28 mouse cellular contexts compared by ENCODE assay signal in the genomic region with DNA sequence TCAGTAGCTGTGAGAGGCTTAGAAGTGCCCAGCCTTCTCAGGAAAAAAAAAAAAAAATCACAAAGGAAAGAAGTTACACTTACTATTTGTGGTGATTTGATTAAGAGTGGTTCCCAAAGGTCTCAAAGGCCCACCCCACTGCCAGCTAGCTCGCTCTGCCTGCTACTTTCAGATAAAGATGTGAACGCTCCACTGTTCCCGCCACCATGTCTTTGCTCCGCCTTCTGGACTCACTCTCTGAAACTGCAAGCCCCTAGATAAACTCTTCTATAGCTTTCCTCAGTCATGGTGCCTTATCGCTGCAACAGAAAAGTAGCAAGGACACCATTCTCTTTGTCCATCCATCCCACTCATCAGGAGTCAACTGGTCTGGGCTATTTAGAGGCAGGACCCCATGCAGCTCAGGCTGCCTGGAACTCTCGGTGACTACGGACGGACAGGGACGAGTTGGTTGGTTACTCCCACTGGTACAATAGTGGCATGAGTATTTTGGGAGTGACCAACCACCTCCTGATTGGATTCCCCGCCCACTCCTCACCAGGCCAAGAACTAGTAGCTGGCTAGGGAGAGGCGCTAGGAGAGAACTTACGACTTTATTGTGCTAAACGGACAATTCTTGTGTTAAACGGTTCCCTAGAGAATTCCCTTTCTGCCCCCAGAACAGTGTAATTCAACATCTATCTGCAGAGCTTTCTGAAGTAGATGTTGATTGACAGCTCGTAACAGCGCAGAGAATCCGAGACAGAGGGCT. TPM values are rescaled to one million over a fixed set of nuclear protein-coding genes. Genes with fewer than 3 reads are reported as not detected.
DNase-seq lines count a peak whose midpoint lies in the region; ATAC-seq and TF ChIP-seq lines count a peak whose summit lies in the region.
"Had no signal": no experiment of that assay in that cellular context is flagged by ENCODE, and none has a peak within 500 bp of the region (broad histone marks: within the 10 kb centered on the region; RNA-seq: fewer than 3 reads in every experiment).

No protein-coding gene starts in this region.

- H3K27me3 ChIP-seq in testis, adult 2 months (ENCODE audit: control insufficient read depth, insufficient read depth, low read length) = no peaks in the 10 kb centered on the region
- H3K27me3 ChIP-seq in liver, embryonic 13.5 days = peaks cover 5% of the 10 kb centered on the region; the same call in 1 of the 2 replicates
- H3K27me3 ChIP-seq: embryonic facial prominence, embryonic 15.5 days; heart, embryonic 15.5 days; limb, embryonic 12.5 days; neural tube, embryonic 12.5 days; Patski had no signal

- intact Hi-C loops in left cerebral cortex, adult 2 months (cut with DNase I) = no loop called here

- no peaks in the 10 kb centered on the region for H3K36me3 ChIP-seq in testis, adult 2 months (ENCODE audit: control insufficient read depth, insufficient read depth, low read length)
- H3K36me3 ChIP-seq in liver, embryonic 13.5 days = no peaks in the 10 kb centered on the region
- H3K36me3 ChIP-seq: embryonic facial prominence, embryonic 15.5 days; heart, embryonic 15.5 days; limb, embryonic 12.5 days; neural tube, embryonic 12.5 days had no signal

- H3K4me3 ChIP-seq in testis, adult 2 months (ENCODE audit: control insufficient read depth, low read depth, low read length) = peak overlapping the region; percentile 79
- no peak overlapping the region for H3K4me3 ChIP-seq in liver, embryonic 13.5 days (replicated peaks)
- H3K4me3 ChIP-seq in left cerebral cortex, adult 2 months = no peak overlapping the region
- H3K4me3 ChIP-seq: embryonic facial prominence, embryonic 15.5 days; heart, embryonic 15.5 days; limb, embryonic 12.5 days; neural tube, embryonic 12.5 days had no signal

- peak; percentile 51; the same call in 1 of the 2 replicates for ATAC-seq in liver, embryonic 13.5 days (ENCODE audit: low read depth)
- ATAC-seq: CD4-positive, CD25-positive, alpha-beta regulatory T cell, adult 4 months; forebrain, embryonic 16.5 days; inflammation-experienced regulatory T-cells, adult 6 months; Patski had no signal

- H3K9ac ChIP-seq in liver, embryonic 13.5 days = no peak overlapping the region
- H3K9ac ChIP-seq: embryonic facial prominence, embryonic 15.5 days; heart, embryonic 15.5 days; hindbrain, embryonic 14.5 days; limb, embryonic 12.5 days; neural tube, embryonic 12.5 days had no signal

- no peak overlapping the region for H3K27ac ChIP-seq in testis, adult 2 months (ENCODE audit: control insufficient read depth, insufficient read depth, low read depth, low read length)
- H3K27ac ChIP-seq in liver, embryonic 13.5 days = no peak overlapping the region
- no peak overlapping the region for H3K27ac ChIP-seq in left cerebral cortex, adult 2 months
- H3K27ac ChIP-seq: embryonic facial prominence, embryonic 15.5 days; heart, embryonic 15.5 days; hindbrain, embryonic 14.5 days; limb, embryonic 12.5 days; neural tube, embryonic 12.5 days had no signal

- peaks cover 19% of the 10 kb centered on the region for H3K4me1 ChIP-seq in testis, adult 2 months (ENCODE audit: control insufficient read depth, insufficient read depth, low read length)
- peaks cover 49% of the 10 kb centered on the region for H3K4me1 ChIP-seq in liver, embryonic 13.5 days (replicated peaks)
- H3K4me1 ChIP-seq: heart, embryonic 15.5 days had no signal

- 75% methylated on average over 17 of the region's 17 CpGs for WGBS in liver, embryonic 13.5 days (ENCODE audit: insufficient replicate concordance)

- peaks cover 15% of the 10 kb centered on the region for H3K9me3 ChIP-seq in liver, embryonic 13.5 days (replicated peaks)
- H3K9me3 ChIP-seq: embryonic facial prominence, embryonic 15.5 days; heart, embryonic 15.5 days; limb, embryonic 12.5 days; neural tube, embryonic 12.5 days had no signal

- TF ChIP-seq POLR2A in testis, adult 2 months (IDR thresholded peaks at IDR 0.05; ENCODE audit: control insufficient read depth, low read depth, low read length) = no peak

- no peak for DNase-seq in testis, postnatal 14 days (ENCODE audit: low spot score)
- peak; percentile 60 for DNase-seq in WW6 (ENCODE audit: low read depth, low spot score)
- no peak for DNase-seq in liver, embryonic 13.5 days
- DNase-seq in Muller cell, postnatal 12 days (ENCODE audit: inconsistent ontology term) = no peak
- no peak for DNase-seq in layer of hippocampus, adult 8-10 months (ENCODE audit: low spot score in 2 of 2)
- no peak for DNase-seq in left cerebral cortex, adult 2 months (ENCODE audit: extremely low spot score in 1 of 2, low spot score in 2 of 2)
- no peak for DNase-seq in thymus, postnatal 0 days (ENCODE audit: low spot score)
- DNase-seq: adrenal gland, postnatal 14 days; cerebellum, adult 9-10 months; gastrocnemius, postnatal 25 days; heart, postnatal 36 days; kidney, adult 18-20 months; lung, adult 2 months; midbrain, embryonic 14.5 days; right cerebral cortex, postnatal 25 days; spleen, adult 18-20 months; thymus, postnatal 36 days had no signal

- H3K4me2 ChIP-seq in liver, embryonic 13.5 days = no peak overlapping the region
- H3K4me2 ChIP-seq: embryonic facial prominence, embryonic 15.5 days; heart, embryonic 15.5 days; hindbrain, embryonic 14.5 days; limb, embryonic 12.5 days; neural tube, embryonic 12.5 days had no signal

- TF ChIP-seq CTCF in testis, adult 2 months (IDR thresholded peaks at IDR 0.05; ENCODE audit: control insufficient read depth, insufficient read depth, insufficient replicate concordance, low read depth, low read length) = no peak
- no peak for TF ChIP-seq CTCF in left cerebral cortex, adult 2 months (IDR thresholded peaks at IDR 0.05)

RNA-seq across cellular contexts. Expression of a gene that starts 11.0 kb away (rescaled TPM):
- 0.05 and 0.06 TPM in 2 replicates for polyA plus RNA-seq in testis, adult 2 months (2012; rRNA removed)
- polyA plus RNA-seq in liver, embryonic 13.5 days (2015; fragmentation: Nextera tagmentation; extraction: Ambion mirVana) = 0.06 TPM in 1 of 2 replicates, not detected in the other
- 1 to 10 TPM in 2 of 4 experiments, under 1 TPM in 2; 0.27 to 3.7 (median 2.0) TPM for total RNA-seq in layer of hippocampus, adult 8-10 months (2022)
- under 1 TPM; 0.38 to 0.47 TPM for total RNA-seq in left cerebral cortex, adult 2 months (2021)
- 0.46 and 0.49 TPM in 2 replicates for polyA plus RNA-seq in thymus, postnatal 0 days (2015; fragmentation: Nextera tagmentation; extraction: Ambion mirVana)
- total RNA-seq: common myeloid progenitor, adult 5-6 weeks had no signal
- polyA plus RNA-seq: CD4-positive, CD25-positive, alpha-beta regulatory T cell, adult 4 months; forebrain, embryonic 16.5 days; inflammation-experienced regulatory T-cells, adult 6 months had no signal

RNA-seq across cellular contexts. Expression of a gene that starts 25.7 kb away (rescaled TPM):
- polyA plus RNA-seq in testis, adult 2 months (2012; rRNA removed) = 40.5 and 46.0 TPM in 2 replicates
- 3.0 and 4.6 TPM in 2 replicates for polyA plus RNA-seq in liver, embryonic 13.5 days (2015; fragmentation: Nextera tagmentation; extraction: Ambion mirVana)
- 10 to 100 TPM; 41.9 to 48.4 (median 43.0) TPM for total RNA-seq in layer of hippocampus, adult 8-10 months (2022)
- 10 to 100 TPM; 45.3 to 45.7 TPM for total RNA-seq in left cerebral cortex, adult 2 months (2021)
- polyA plus RNA-seq in thymus, postnatal 0 days (2015; fragmentation: Nextera tagmentation; extraction: Ambion mirVana) = 11.1 and 13.8 TPM in 2 replicates

RNA-seq across cellular contexts. Expression of a gene that starts 44.9 kb away (rescaled TPM):
- polyA plus RNA-seq in testis, adult 2 months (2012; rRNA removed) = 1,024 and 1,028 TPM in 2 replicates
- polyA plus RNA-seq in liver, embryonic 13.5 days (2015; fragmentation: Nextera tagmentation; extraction: Ambion mirVana) = 211 and 216 TPM in 2 replicates
- 100 to 1,000 TPM; 185 to 220 (median 203) TPM for total RNA-seq in layer of hippocampus, adult 8-10 months (2022)
- 100 to 1,000 TPM; 215 to 245 TPM for total RNA-seq in left cerebral cortex, adult 2 months (2021)
- 266 and 304 TPM in 2 replicates for polyA plus RNA-seq in thymus, postnatal 0 days (2015; fragmentation: Nextera tagmentation; extraction: Ambion mirVana)
